Comparison of ENCODE assay signal across 11 mouse cellular contexts in the genomic region with DNA sequence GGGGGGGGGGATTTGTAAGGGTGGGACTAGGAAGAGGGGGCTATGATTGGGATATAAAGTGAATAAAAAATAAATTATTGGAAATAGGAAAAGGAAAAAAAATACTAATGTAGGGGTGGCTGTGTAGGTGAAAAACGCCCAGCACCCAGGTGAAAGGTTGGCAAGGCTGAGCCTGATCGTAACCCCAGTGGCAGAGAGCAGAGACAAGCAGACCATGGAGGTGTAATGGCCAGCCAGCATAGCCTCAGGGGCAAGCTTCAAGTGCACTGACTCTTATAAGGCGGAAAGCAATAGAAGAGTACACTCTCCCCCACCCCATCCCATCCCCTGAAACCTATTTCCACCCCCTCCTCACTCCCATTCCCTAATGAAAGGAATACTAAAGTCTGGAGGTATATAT. TPM values are rescaled to one million over a fixed set of nuclear protein-coding genes. Genes with fewer than 3 reads are reported as not detected.
A peak's percentile ranks its signal among the peaks of the same experiment; 100 is the strongest.
DNase-seq lines count a peak whose midpoint lies in the region; ATAC-seq and TF ChIP-seq lines count a peak whose summit lies in the region.
"Had no signal": no experiment of that assay in that cellular context is flagged by ENCODE, and none has a peak within 500 bp of the region (broad histone marks: within the 10 kb centered on the region; RNA-seq: fewer than 3 reads in every experiment).

No protein-coding gene starts in this region.

- H3K4me1 ChIP-seq in heart, embryonic 15.5 days (replicated peaks): peaks cover 31% of the 10 kb centered on the region
- peaks cover 79% of the 10 kb centered on the region for H3K4me1 ChIP-seq in E14TG2a.4 (replicated peaks; ENCODE audit: low read depth, low read length)
- H3K4me1 ChIP-seq in embryonic facial prominence, embryonic 14.5 days (ENCODE audit: control insufficient read depth, insufficient read depth, low read length): peaks cover 12% of the 10 kb centered on the region
- peaks cover 4 to 12% of the 10 kb centered on the region in 2 experiments; a peak in 3 of 4 replicates for H3K4me1 ChIP-seq in liver, embryonic 14.5 days (replicated peaks; ENCODE audit: control insufficient read depth in 2 of 2, insufficient read depth in 2 of 2, low read length in 1 of 2)

- no peak for DNase-seq in heart, postnatal 36 days
- no peak for DNase-seq in embryonic facial prominence, embryonic 14.5 days (ENCODE audit: low spot score)
- DNase-seq in liver, embryonic 14.5 days (ENCODE audit: low read depth in 3 of 3, low spot score in 3 of 3): no peak
- no peak for DNase-seq in cerebellum, postnatal 25 days
- no peak for DNase-seq in embryo, embryonic 10.5 days (ENCODE audit: low spot score)
- no peak for DNase-seq in adipocyte (ENCODE audit: low spot score)
- DNase-seq: retina, postnatal 1 day had no signal

- no peak for ATAC-seq in heart, embryonic 15.5 days (replicated peaks; ENCODE audit: insufficient number of reproducible peaks, insufficient read depth, low FRiP score, low read depth)
- no peak for ATAC-seq in embryonic facial prominence, embryonic 14.5 days (ENCODE audit: low read depth)
- ATAC-seq in liver, embryonic 14.5 days (ENCODE audit: insufficient read depth): no peak

- H3K4me3 ChIP-seq in heart, embryonic 15.5 days: no peak overlapping the region
- H3K4me3 ChIP-seq in E14TG2a.4 (replicated peaks; ENCODE audit: low read length): peak overlapping the region; percentile 99; the same call in 1 of the 2 replicates
- H3K4me3 ChIP-seq in embryonic facial prominence, embryonic 14.5 days (ENCODE audit: low read depth, low read length): peak overlapping the region; percentile 85; the same call in 1 of the 2 replicates
- peak overlapping the region in 1 of 2 experiments; percentile 91; a peak in 1 of 4 replicates for H3K4me3 ChIP-seq in liver, embryonic 14.5 days (ENCODE audit: insufficient read depth in 1 of 2, low read depth in 2 of 2, low read length in 2 of 2)

- no peaks in the 10 kb centered on the region for H3K27me3 ChIP-seq in heart, embryonic 15.5 days
- H3K27me3 ChIP-seq in E14TG2a.4 (ENCODE audit: insufficient read depth, low read length): no peaks in the 10 kb centered on the region
- H3K27me3 ChIP-seq in embryonic facial prominence, embryonic 14.5 days (replicated peaks; ENCODE audit: control insufficient read depth, insufficient read depth, low read length): no peaks in the 10 kb centered on the region
- no peaks in the 10 kb centered on the region for H3K27me3 ChIP-seq in liver, embryonic 14.5 days (ENCODE audit: control insufficient read depth, insufficient read depth, low read length)

- no peak for TF ChIP-seq CTCF in E14TG2a.4 (conservative IDR thresholded peaks at IDR 0.05; ENCODE audit: low read length)
- no peak for TF ChIP-seq CTCF in liver, embryonic 14.5 days (IDR thresholded peaks at IDR 0.05; ENCODE audit: low read depth)

- peaks cover 24% of the 10 kb centered on the region for H3K36me3 ChIP-seq in heart, embryonic 15.5 days
- peaks cover 25% of the 10 kb centered on the region for H3K36me3 ChIP-seq in E14TG2a.4 (ENCODE audit: insufficient read depth, low read length)
- H3K36me3 ChIP-seq in embryonic facial prominence, embryonic 14.5 days (ENCODE audit: control insufficient read depth, insufficient read depth, low read length): peaks cover 25% of the 10 kb centered on the region
- peaks cover 23% of the 10 kb centered on the region for H3K36me3 ChIP-seq in liver, embryonic 14.5 days (replicated peaks; ENCODE audit: control insufficient read depth, insufficient read depth, low read depth)

- H3K27ac ChIP-seq in heart, embryonic 15.5 days: peak overlapping the region; percentile 96
- peak overlapping the region; percentile 80; the same call in 1 of the 2 replicates for H3K27ac ChIP-seq in embryonic facial prominence, embryonic 14.5 days (replicated peaks; ENCODE audit: low read depth, low read length)
- H3K27ac ChIP-seq in liver, embryonic 14.5 days: no peak overlapping the region

- no peak overlapping the region for H3K9ac ChIP-seq in heart, embryonic 15.5 days
- H3K9ac ChIP-seq in embryonic facial prominence, embryonic 14.5 days (ENCODE audit: low read depth, low read length): no peak overlapping the region
- peak overlapping the region; percentile 98 for H3K9ac ChIP-seq in liver, embryonic 14.5 days (replicated peaks)

- H3K4me2 ChIP-seq in heart, embryonic 15.5 days: peak overlapping the region; percentile 60
- H3K4me2 ChIP-seq in embryonic facial prominence, embryonic 14.5 days (ENCODE audit: low read depth, low read length): peak overlapping the region; percentile 61; the same call in 1 of the 2 replicates
- H3K4me2 ChIP-seq in liver, embryonic 14.5 days (ENCODE audit: low read depth): peak overlapping the region; percentile 80

- 68% methylated on average over 3 of the region's 3 CpGs for WGBS in heart, embryonic 15.5 days
- WGBS in embryonic facial prominence, embryonic 14.5 days: 82% methylated on average over 3 of the region's 3 CpGs
- WGBS in liver, embryonic 14.5 days (ENCODE audit: insufficient replicate concordance): 68% methylated on average over 3 of the region's 3 CpGs

- TF ChIP-seq EP300 in liver, embryonic 14.5 days (IDR thresholded peaks at IDR 0.05; ENCODE audit: low read depth): no peak

- no peaks in the 10 kb centered on the region for H3K9me3 ChIP-seq in heart, embryonic 15.5 days (replicated peaks)
- no peaks in the 10 kb centered on the region for H3K9me3 ChIP-seq in E14TG2a.4 (ENCODE audit: low read length)
- no peaks in the 10 kb centered on the region for H3K9me3 ChIP-seq in embryonic facial prominence, embryonic 14.5 days (ENCODE audit: control insufficient read depth, low read length)
- no peaks in the 10 kb centered on the region for H3K9me3 ChIP-seq in liver, embryonic 14.5 days (ENCODE audit: control insufficient read depth, low read length)

- intact Hi-C loops in heart, postnatal 36 days (cut with DNase I): no loop called here

RNA-seq across cellular contexts. Expression of gene Xbp1, which starts 0.8 kb away (rescaled TPM):
- polyA plus RNA-seq in heart, embryonic 15.5 days (2015; fragmentation: Nextera tagmentation; extraction: Ambion mirVana): 124 and 156 TPM in 2 replicates
- total RNA-seq in heart, postnatal 36 days (2021): 10 to 100 TPM; 59.2 to 65.2 TPM
- 205 and 223 TPM in 2 replicates for polyA plus RNA-seq in embryonic facial prominence, embryonic 14.5 days (2014; fragmentation: Nextera tagmentation; extraction: Ambion mirVana)
- polyA plus RNA-seq in liver, embryonic 14.5 days (2012; rRNA removed): 32.0 and 33.6 TPM in 2 replicates
- polyA plus RNA-seq in liver, embryonic 14.5 days (2014; fragmentation: Nextera tagmentation; extraction: Ambion mirVana): 87.4 and 92.5 TPM in 2 replicates

RNA-seq across cellular contexts. Expression of gene Ccdc117, which starts 22.3 kb away (rescaled TPM):
- 10.9 and 13.1 TPM in 2 replicates for polyA plus RNA-seq in heart, embryonic 15.5 days (2015; fragmentation: Nextera tagmentation; extraction: Ambion mirVana)
- 10 to 100 TPM; 19.5 to 23.2 TPM for total RNA-seq in heart, postnatal 36 days (2021)
- 18.2 and 22.1 TPM in 2 replicates for polyA plus RNA-seq in embryonic facial prominence, embryonic 14.5 days (2014; fragmentation: Nextera tagmentation; extraction: Ambion mirVana)
- 3.9 and 6.3 TPM in 2 replicates for polyA plus RNA-seq in liver, embryonic 14.5 days (2012; rRNA removed)
- polyA plus RNA-seq in liver, embryonic 14.5 days (2014; fragmentation: Nextera tagmentation; extraction: Ambion mirVana): 7.5 and 8.5 TPM in 2 replicates

RNA-seq across cellular contexts. Expression of gene Ankrd36, which starts 49.8 kb away (rescaled TPM):
- not detected in 2 replicates for polyA plus RNA-seq in heart, embryonic 15.5 days (2015; fragmentation: Nextera tagmentation; extraction: Ambion mirVana)
- not detected for total RNA-seq in heart, postnatal 36 days (2021)
- polyA plus RNA-seq in embryonic facial prominence, embryonic 14.5 days (2014; fragmentation: Nextera tagmentation; extraction: Ambion mirVana): not detected in 2 replicates
- 0.17 and 0.66 TPM in 2 replicates for polyA plus RNA-seq in liver, embryonic 14.5 days (2012; rRNA removed)
- polyA plus RNA-seq in liver, embryonic 14.5 days (2014; fragmentation: Nextera tagmentation; extraction: Ambion mirVana): 0.80 and 1.2 TPM in 2 replicates
- total RNA-seq: layer of hippocampus, postnatal 14 days had no signal
- polyA plus RNA-seq: embryonic facial prominence, embryonic 11.5 days had no signal
